Mouse (Mus musculus) embryo, embryonic 11.5 days (tissue): ENCODE measurements around the gene Suox.
"Not testable (repeated sequence)": the region's sequence is repeated elsewhere in the genome, so short reads cannot be mapped to it uniquely, and the experiment has no call there.

Experiments
- DNase-seq: peaks from one replicate; pipeline ENCODE4 v3.0.0-alpha.2; 2012; ENCODE audit warnings: low read depth, low spot score

Gene Suox

DNA sequence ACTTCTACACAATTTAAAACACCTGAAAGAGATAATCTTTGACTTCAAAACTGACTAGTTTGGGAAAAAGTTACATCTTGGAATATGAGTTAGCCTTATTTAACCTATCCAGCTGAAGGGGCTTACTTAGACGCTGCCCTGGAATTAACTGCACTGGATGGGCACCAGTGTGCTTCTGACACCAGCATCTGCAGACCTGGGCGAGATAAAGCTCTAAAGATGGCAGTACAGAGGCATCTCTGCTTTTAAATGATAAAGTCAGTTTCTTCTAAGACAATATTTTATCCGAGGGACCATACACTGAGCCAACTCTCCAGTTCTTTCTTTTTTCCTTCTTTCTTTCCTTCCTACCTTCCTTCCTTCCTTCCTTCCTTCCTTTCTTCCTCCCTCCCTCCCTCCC is 9.1 kb downstream of the Suox start:
- no peak for DNase-seq

DNA sequence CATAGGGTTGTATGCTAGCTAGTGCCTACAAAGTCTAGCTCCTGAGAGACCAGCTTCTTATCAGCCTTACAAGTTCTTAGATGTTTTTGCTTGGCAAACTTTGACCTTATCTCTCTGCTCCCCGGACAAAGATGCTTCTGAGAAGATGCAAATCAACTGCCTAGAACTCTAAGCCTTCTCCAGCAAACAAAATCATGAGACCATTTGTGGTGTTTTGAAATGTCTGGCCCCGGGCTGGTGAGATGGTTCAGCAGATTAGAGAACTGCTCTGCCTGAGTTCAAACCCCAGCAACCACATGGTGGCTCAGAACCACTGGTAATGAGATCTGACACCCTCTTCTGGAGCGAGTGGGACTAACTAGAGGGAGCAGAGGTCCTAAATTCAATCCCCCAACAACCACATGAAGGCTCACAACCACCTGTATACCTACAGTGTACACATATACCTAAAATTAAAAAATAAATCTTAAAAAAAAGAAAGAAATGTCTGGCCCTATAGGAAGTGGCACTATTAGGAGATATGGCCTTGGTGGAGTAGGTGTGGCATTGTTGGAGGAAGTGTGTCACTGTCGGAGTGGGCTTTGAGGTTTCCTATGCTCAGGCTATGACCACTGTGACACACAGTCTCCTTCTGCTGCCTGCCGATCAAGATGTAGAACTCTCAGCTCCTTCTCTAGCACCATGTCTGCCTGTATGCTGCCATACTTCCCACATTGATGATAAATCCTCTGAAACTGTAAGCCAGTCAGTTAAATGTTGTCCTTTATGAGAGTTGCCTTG is 10.2 kb downstream of the Suox start:
- no peak for DNase-seq

DNA sequence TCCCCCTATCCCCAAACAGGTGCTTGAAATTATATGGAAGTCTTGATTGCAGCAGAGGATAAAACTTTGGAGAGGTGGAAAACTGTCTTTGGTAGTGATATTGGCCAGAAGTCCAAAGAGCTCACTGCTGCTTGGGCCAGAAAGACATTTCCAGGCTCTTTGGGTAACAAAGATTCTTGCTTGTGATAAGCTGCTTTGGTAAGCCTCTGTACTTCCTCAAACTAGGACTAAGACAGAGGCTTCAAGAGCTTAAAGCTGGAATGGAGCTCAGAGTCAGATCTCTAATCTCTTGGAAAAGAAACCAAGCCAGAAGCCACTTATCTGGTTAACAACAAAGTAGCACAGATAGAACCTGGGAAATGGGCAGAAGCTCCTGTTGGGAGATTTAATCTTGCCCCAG is 11.4 kb downstream of the Suox start:
- no peak for DNase-seq

DNA sequence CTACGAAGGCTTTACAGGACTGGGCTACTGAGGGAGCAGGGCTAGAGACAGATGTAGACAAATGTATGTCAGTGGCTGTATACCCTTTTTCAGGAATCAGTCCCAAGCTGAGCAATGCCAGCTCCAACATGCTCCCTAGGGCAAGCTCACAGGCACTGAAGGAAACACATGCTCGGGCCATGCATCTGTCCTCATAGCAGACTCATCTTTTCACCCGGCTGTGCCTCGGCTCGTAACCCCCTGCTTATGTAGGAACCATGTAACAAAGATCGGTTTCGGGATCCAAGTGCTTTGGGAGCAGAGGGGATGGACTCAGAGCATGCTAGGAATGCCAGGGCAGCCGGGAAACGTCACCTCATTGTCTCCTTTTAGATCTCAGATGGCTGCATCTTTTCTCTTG is 14.4 kb downstream of the Suox start:
- DNase-seq: no peak

DNA sequence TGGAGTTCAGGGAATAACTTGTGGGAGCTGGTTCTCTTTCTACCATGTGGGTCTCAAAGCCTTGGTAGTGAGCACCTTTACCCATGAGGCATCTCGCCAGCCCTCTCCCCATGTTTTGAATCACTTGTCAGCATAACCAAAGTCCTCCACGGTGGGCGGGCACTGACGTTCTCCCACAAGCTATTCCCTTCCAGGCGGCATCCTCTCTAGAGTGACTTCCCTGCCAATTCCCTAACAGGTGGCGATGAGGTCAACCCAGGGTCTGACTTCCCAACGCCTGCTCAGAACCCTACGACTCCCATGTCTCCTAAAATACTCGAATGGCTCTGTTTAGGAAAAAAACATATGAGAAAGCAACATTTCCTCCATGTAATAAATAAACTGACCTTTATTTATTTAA is 16.0 kb downstream of the Suox start:
- no peak for DNase-seq

DNA sequence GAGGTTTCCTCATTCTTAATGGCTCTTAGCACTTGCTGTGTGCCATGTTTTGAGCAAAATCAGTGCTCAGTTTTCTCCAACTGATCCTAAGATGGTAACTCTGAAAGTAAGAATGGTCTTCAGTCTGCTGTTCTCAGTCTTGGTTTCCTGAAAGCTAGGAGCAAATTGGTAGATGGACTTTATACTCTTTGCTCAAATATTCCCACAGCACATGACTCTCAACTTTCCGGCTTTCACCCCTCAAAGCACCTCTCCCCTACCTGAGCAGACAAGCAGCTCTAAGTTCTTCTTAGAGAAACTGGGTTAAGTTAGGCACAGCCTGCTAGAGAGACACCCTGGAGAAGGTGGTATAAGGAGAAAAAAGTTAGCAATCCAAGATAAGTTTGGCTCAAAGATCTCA is 17.1 kb downstream of the Suox start:
- no peak for DNase-seq

DNA sequence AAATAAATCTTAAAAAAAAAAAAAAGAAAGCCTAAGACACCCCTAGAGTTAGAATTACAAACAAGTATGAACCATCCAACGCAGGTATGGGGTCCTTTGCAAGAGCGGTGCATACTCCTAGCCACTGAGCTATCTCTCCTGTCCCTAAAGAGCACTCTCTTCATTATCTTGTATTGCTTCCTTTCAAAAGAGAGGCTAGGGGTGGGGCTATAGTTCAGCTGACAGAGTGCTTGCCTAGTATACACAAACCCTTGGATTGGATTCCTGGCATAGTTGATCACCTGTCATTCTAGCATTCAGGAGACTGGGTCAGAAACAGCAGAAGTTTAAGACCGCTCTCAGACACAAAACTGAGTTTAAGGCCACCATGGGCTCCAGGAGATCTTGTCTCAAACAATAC is 18.6 kb downstream of the Suox start:
- no peak for DNase-seq

DNA sequence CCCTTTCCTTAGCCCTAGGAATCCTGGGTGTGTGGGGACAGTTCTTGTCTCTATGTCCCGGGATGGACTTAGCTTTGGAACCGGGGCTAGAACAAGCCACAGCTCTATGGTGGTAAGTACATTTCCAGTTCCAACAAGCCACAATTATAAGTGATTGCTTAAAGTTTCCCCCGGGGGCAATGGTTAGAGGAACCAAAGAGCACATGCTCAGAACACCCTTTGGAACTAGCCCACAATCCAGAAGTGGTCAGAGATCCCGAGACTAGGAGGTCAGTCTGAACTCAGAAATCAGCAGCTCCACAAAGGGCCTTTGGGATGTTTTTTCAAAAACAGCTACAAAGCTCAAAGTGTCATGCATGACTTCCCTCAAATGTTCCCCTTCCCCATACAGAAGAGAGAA is 20.0 kb downstream of the Suox start:
- DNase-seq: no peak

DNA sequence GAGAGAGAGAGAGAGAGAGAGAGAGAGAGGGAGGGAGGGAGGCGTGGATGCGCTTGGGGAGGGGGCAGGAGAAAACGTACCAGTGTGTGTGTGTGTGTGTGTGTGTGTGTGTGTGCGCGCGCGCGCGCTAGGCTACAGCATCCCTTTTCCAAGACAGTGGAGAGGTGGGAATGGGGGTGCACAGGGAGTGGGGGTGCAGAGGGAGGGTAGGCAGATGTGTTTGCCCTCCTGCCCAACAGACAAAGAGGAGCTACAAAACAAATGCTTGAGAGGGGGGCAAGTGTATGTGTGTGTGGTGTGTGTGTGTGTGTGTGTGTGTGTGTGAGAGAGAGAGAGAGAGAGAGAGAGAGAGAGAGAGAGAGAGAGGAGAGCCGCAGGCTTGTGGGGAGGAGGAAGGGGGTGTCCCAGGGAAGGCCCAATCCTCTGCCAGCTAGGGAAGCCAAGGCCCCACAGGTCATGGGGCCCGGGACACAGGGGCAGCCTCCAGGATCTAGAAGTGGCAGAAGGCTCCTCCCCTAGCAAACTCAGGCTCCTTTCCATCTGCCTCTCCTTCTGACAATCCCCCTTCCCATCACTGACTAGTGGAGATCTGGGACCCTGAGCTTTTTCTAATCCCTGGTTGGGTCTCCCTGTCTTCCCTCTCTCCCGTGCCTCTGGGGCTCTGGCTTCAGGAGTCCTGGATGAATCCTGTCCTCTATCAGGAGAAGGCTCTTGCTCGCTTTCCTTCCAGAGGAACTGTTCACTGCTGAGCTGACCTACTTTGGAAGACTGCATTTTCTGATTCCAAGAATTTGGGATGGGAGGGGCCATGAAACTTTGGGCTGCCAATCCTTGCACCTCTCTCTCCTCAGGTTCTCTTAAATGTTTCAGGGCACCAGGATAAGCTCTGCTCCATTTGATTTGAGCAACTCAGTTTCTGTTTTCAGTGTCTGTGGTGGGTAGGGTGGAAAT is 27.5 kb downstream of the Suox start:
- DNase-seq: no peak

DNA sequence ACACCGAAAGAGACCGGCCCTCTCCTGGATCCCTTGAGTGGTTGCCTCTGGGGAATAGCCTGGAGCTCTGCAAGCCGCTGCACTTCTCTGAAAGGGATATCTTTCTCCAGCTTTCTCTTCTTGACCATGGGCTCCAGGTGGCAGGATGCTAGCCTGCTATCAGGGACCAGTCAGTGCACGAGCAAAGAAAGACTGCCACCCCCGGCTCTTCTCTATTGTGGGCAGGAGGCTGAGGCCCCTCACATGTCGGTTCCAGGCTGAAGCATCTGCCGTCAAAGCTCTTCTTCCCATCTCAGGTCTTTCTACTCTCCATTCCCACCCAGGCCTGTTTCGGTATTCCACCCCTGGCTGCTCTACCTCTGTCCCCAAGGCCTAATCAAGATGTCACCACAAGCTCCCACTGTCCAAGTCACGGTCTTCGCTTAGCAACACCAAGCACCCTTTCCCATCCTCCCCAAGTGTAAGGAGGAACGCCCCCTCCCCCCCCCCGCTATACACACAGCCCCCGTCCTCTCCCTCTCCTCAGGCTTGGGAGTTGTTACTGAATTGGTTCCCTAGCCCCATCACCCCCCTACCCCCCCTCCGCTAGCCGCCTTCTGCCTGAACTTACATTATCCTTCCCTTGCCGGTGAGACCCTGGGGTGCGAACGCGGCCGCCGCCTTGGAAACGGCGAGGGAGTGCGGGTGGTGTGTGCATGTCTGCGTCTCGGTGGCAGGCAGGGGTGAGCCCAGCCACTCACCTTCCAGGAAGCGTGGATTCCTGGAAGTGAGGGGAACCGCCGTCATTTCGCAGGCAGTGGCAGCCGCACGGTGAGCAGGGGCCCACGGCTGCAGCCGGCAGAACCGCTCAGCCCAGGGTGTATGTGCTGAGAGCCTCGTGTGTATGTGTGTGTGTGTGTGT is 28.5 kb downstream of the Suox start, which contains the start of gene Ikzf4:
TSS of gene Ikzf4 (minus strand) at position 881 of the 901 bp plus-strand sequence.
- no peak for DNase-seq

DNA sequence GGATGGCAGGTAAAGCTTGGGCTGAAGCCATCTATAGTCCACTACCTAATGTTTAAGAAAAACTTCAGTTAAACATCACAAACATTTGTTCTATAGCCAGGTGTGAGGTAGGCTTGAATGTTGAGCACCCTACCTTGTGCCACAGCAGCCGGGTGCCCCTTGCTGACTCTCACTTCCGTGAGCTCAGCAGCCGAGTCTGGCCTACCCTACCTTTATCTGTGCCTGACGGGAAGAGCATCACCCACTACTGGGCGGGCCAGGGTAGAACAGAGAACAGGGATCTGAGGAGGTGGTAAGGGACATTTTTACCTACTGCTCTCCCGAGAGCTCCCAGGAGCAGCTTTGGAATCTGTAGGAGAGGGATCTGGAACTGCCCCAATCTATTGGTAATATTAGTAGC is 31.1 kb downstream of the Suox start:
- no peak for DNase-seq

DNA sequence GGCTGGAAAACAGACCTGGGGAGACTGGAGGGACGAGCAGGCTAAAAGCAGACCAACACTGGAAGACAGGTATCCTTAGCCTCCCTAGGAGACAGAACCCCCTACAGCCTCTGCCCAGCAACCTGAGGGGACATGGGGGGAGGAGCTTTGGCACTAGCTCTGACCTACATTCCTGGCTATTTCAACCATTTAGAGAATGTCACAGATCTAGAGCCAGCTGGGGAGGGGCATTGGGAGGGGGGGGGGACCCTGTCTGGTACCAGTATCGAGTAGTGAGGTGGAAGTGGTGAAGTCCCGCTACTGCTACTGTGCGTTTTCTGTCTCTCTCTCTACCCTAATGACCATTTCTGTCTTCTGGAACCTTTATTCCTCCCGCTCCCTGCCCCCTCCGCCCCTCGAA is 32.0 kb downstream of the Suox start:
- no peak for DNase-seq

DNA sequence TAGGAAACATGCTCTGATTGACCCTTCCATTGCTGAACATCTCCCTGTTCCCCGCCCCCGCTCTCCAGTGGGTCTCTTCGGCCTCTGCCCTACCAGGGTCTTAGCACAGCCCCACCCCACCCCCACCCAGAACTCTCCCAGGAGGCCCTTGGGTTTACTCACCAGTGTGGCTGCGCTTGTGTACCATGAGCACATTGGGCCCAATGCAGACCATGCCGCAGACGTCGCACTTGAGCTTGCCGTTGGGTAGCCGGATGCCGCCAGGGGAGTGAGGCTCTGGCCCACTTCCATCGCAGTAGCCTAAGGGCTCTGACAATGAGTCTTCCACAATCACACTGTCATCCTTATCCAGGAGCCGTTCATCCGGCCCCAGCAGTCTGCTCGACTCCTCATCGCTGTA is 33.0 kb downstream of the Suox start:
- no peak for DNase-seq

DNA sequence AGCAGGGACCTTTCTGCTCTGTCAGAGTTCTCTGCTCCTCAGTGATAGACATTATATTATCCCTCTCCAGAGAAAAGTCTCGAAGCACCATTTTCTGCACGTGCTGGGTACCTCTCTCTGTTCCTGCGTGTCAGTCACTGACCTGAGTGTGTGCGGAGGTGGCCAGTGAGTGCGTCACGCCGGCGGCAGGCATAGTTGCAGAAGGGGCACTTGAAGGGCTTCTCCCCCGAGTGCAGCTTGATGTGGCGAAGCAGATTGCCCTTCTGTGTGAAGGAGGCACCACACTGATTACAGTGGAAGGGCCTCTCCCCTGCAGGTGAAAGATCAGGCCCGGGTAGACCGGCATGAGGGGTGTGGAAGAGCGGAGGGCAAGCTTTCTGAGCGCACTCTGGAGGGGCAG is 33.9 kb downstream of the Suox start:
- no peak for DNase-seq

DNA sequence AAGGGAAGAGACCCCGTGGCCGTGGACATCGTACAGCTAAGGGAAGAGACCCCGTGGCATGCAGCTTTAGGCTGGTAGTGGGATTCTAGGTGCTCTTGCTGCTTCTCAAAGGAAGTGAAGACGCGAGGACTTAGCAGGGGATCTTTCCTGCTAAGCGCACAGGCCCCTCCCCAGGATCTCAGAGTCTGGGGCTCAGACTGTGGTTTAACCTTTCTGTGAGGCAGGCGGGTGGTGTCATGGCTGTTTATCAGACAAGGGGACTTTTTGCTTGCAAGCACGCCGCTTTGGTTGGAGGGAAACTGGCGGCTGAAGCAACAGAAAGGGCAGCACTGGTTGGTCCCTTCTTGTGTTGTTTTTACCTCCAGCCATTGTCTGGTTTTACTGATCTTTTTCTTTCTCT is 36.9 kb downstream of the Suox start:
- no peak for DNase-seq

DNA sequence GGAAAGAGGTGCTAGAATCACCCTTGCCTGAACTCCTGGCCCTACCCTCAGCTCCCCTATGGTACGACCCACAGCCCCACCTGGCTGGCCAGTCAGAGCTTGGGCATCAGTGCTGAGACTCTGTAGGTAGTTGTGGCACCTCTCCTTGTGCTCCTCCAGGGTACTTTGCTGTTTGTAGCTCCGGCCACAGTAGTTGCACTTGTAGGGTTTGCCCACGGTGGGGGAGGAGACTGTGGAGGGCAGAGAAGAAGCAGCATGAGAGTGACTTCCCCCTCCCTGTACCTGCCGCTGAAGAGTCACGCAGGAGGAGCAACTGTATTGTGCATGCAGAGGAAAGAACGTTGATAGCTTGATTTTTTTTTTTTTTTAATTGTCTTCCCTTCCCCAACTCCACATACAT is 37.3 kb downstream of the Suox start:
- DNase-seq: no peak

DNA sequence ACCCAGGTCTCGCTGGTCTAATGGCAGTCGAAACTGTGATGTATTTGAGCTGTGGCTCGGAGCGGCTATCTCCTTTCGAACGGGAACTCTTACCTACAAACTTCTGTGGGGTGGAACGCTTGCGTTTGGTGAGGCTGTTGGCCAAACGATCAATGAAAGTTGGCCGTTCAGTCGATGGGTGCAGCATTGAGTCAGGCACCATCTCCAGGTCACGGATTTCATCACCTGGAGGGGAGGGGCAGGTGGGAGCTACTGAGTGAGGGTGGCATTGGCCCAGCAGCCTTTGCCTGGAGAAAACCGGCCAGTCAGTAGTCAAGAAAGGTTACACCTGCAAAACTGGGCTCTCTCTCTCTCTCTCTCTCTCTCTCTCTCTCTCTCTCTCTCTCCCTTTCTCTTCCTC is 38.2 kb downstream of the Suox start:
- DNase-seq: no peak

DNA sequence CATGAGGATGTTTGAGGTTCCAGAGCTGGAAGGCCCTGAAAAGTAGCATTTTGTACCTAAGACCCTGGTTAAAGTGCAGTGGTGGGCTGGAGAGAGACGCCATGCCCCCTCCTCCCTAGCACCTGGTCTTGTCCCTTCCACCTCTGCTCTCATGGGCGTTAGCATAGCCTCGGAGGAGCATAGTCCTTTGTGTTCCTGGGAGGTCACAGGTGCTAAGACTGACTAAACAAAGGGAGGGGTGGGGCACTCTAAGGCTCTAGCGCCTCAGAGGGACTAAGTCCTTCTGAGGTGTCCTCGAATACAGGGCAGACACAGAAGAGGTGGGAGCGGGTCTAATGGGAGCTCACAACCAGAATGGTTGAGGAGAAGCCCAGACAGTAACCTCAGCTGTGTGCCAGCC is 42.3 kb downstream of the Suox start:
- no peak for DNase-seq

DNA sequence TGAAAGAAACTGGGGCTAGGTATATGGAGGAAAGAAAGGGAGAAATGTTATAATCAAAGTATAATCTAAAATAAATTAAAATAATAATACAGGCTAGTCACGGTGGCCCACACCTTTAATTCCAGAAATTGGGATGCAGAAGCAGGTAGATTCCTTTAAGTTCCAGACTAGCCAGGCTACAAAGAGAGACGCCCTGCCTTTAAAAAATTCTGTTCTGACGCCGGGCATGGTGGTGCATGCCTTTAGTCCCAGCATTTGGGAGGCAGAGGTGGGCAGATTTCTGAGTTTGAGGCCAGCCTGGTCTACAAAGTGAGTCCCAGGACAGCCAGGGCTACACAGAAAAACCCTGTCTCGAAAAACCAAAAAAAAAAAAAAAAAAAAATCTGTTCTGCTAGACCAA is 43.6 kb downstream of the Suox start:
- DNase-seq: not testable (repeated sequence)

DNA sequence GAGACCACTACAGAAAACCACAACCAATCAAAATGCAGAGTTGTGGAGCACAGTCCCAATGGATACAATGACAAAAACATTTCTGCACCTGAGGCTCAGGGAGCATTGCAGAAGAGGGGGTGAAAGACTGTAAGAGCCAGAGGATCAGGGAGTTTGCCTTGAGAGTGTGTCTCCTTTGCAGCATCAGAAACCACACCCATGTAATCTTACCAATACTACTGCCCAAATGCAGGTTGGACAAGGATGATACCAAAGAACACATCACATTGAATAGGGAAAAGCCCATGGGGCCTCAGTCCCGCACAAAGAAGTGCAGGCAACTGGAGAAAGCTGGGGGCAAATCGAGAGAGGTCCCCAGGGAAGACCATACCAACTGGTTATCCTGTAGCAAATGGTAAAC is 44.1 kb downstream of the Suox start:
- DNase-seq: no peak

DNA sequence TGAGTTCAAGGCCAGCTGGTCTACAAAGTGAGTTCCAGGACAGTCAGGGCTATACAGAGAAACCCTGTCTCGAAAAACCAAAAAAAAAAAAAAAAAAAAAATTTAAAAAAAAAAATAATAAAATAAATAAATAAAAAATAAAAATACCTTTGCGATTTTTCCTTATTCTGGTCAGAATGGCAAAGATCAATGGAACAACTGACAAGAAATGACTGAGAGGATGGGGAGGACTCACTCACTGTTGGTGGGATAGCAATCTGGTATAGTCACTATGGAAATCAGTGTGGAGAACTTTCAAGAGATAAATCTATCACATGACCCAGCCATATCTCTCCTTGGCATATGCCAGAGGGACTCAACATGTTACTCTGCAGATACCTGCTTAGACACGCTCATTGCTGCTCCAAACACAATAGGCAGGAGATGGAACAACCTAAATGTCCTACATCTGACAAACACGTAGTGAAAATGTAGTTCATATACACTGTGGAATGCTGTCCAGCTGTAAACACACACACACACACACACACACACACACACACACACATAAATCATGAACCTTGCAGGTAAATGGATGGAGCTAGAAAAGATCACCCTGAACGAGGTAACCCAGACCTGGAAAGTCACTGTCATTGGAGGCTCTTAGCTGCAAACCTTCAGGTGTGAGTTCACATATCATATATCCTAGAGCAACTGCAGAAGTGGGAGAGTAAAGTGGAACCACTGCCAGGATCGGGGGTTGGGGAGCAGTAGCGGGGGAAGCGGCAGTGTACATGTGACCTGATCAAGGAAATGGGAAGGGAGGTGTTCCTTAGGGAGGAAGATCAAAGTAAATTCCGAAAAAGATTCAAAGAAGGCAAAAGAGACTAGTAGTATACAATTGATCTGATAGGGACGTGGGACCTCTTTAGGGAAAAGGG is 46.2 kb downstream of the Suox start:
- DNase-seq: no peak
